Mouse (Mus musculus): ENCODE measurements around the gene Lzts2. TPM values are rescaled to one million over a fixed set of nuclear protein-coding genes. Genes with fewer than 3 reads are reported as not detected.

The Lzts2 gene
- total and polyA plus RNA-seq, 2 experiments from 2014 or later, result 15.0 to 29.3 TPM

- Histone ChIP-seq H3K27ac (ENCODE audit: low read depth, low read length) (no peak overlapping the region), H3K36me3 (ENCODE audit: insufficient read depth) (no peaks in the 10 kb centered on the region), H3K9ac (no peak overlapping the region), H3K4me1 (ENCODE audit: insufficient read depth) (no peaks in the 10 kb centered on the region), H3K4me3 (ENCODE audit: low read depth, low read length) (no peak overlapping the region), H3K9me3 (ENCODE audit: low read length) (no peaks in the 10 kb centered on the region), H3K4me2 (ENCODE audit: low read depth) (no peak overlapping the region), H3K27me3 (ENCODE audit: insufficient read depth, low read length) (peaks cover 28% of the 10 kb centered on the region)
- 79% methylated on average over 7 of the region's 7 CpGs for WGBS
- no peak for DNase-seq
- no peak for ATAC-seq
- TF ChIP-seq CTCF (IDR thresholded peaks at IDR 0.05; ENCODE audit: low read depth), result no peak
Measured at GRCm38 (mm10) chr19:45067758-45068510, 53.7 kb downstream of the Lzts2 start.

- H3K27me3 ChIP-seq (ENCODE audit: insufficient read depth, low read length), result peaks cover 37% of the 10 kb centered on the region
- ATAC-seq, result peak; percentile 62
- TF ChIP-seq CTCF (IDR thresholded peaks at IDR 0.05; ENCODE audit: low read depth), result peak; percentile 86
- DNase-seq, result peak; percentile 90
- H3K36me3 ChIP-seq (ENCODE audit: insufficient read depth), result no peaks in the 10 kb centered on the region
- H3K27ac ChIP-seq (ENCODE audit: low read depth, low read length), result no peak overlapping the region
- WGBS, result 9% methylated on average over 20 of the region's 20 CpGs
- peak overlapping the region; percentile 83 for H3K4me3 ChIP-seq (ENCODE audit: low read depth, low read length)
- H3K9me3 ChIP-seq (ENCODE audit: low read length), result no peaks in the 10 kb centered on the region
- H3K4me1 ChIP-seq (ENCODE audit: insufficient read depth), result peaks cover 5% of the 10 kb centered on the region; the same call in 1 of the 2 replicates
- peak overlapping the region; percentile 100 for H3K4me2 ChIP-seq (ENCODE audit: low read depth)
- peak overlapping the region; percentile 96 for H3K9ac ChIP-seq
Measured at GRCm38 (mm10) chr19:45073871-45074542, 59.8 kb downstream of the Lzts2 start.

- DNase-seq, result peak; percentile 97
- Histone ChIP-seq H3K4me2 (ENCODE audit: low read depth) (peak within 1 kb of the TSS; percentile 100), H3K9me3 (ENCODE audit: low read length) (no peaks in the 10 kb centered on the region), H3K27me3 (ENCODE audit: insufficient read depth, low read length) (peaks cover 44% of the 10 kb centered on the region), H3K4me3 (ENCODE audit: low read depth, low read length) (peak within 1 kb of the TSS; percentile 83), H3K4me1 (ENCODE audit: insufficient read depth) (peaks cover 5% of the 10 kb centered on the region; the same call in 1 of the 2 replicates), H3K9ac (peak within 1 kb of the TSS; percentile 96), H3K27ac (ENCODE audit: low read depth, low read length) (peak within 1 kb of the TSS; percentile 99), H3K36me3 (ENCODE audit: insufficient read depth) (no peaks in the 10 kb centered on the region)
- no peak for TF ChIP-seq CTCF (IDR thresholded peaks at IDR 0.05; ENCODE audit: low read depth)
- peak; percentile 94 for ATAC-seq
- under 1% methylated on average over 44 of the region's 45 CpGs for WGBS
Measured at GRCm38 (mm10) chr19:45074580-45075322, 60.5 kb downstream of the Lzts2 start, which contains the start of gene Kazald1. TSS of gene Kazald1 (plus strand) at chr19:45075241.

GRCm38 (mm10) chr19:45075323-45076035 lies 61.3 kb downstream of the Lzts2 start:
- peak overlapping the region; percentile 83 for H3K4me3 ChIP-seq (ENCODE audit: low read depth, low read length)
- no peaks in the 10 kb centered on the region for H3K9me3 ChIP-seq (ENCODE audit: low read length)
- WGBS, result under 1% methylated on average over 32 of the region's 32 CpGs
- peak overlapping the region; percentile 96 for H3K9ac ChIP-seq
- DNase-seq (no peak), ATAC-seq (peak; percentile 16)
- peak overlapping the region; percentile 99; the same call in 1 of the 2 replicates for H3K27ac ChIP-seq (ENCODE audit: low read depth, low read length)
- no peaks in the 10 kb centered on the region for H3K36me3 ChIP-seq (ENCODE audit: insufficient read depth)
- TF ChIP-seq CTCF (IDR thresholded peaks at IDR 0.05; ENCODE audit: low read depth), result no peak; the same call in 1 of the 2 replicates
- H3K4me1 ChIP-seq (ENCODE audit: insufficient read depth), result peaks cover 5% of the 10 kb centered on the region
- H3K27me3 ChIP-seq (ENCODE audit: insufficient read depth, low read length), result peaks cover 50% of the 10 kb centered on the region
- H3K4me2 ChIP-seq (ENCODE audit: low read depth), result peak overlapping the region; percentile 100

- 10% methylated on average over 17 of the region's 17 CpGs for WGBS
- Histone ChIP-seq H3K4me3 (ENCODE audit: low read depth, low read length) (peak overlapping the region; percentile 32), H3K36me3 (ENCODE audit: insufficient read depth) (no peaks in the 10 kb centered on the region), H3K9ac (0 out of 2 replicates have a peak overlapping the region, but pooled peaks have one; percentile 22), H3K27ac (ENCODE audit: low read depth, low read length) (no peak overlapping the region), H3K9me3 (ENCODE audit: low read length) (no peaks in the 10 kb centered on the region), H3K4me2 (ENCODE audit: low read depth) (peak overlapping the region; percentile 100), H3K27me3 (ENCODE audit: insufficient read depth, low read length) (peaks cover 56% of the 10 kb centered on the region), H3K4me1 (ENCODE audit: insufficient read depth) (peaks cover 11% of the 10 kb centered on the region)
- peak; percentile 16 for DNase-seq
- TF ChIP-seq CTCF (IDR thresholded peaks at IDR 0.05; ENCODE audit: low read depth), result no peak
- no peak for ATAC-seq
Measured at GRCm38 (mm10) chr19:45076036-45076575, 61.9 kb downstream of the Lzts2 start.

Other genes starting within 250 kb of the Lzts2 start
- 42.7 and 50.0 TPM in 2 replicates for gene Slf2, start 83.3 kb upstream of the Lzts2 start, total RNA-seq (2014; rRNA removed)
- gene Slf2, start 83.3 kb upstream of the Lzts2 start, polyA plus RNA-seq (2015; fragmentation: Nextera tagmentation; extraction: Ambion mirVana), result 11.1 and 16.1 TPM in 2 replicates
- 35.9 and 54.7 TPM in 2 replicates for gene Sema4g, start 25.3 kb upstream of the Lzts2 start, total RNA-seq (2014; rRNA removed)
- gene Sema4g, start 25.3 kb upstream of the Lzts2 start, polyA plus RNA-seq (2015; fragmentation: Nextera tagmentation; extraction: Ambion mirVana), result 8.2 and 12.1 TPM in 2 replicates
- gene Twnk, start 8.8 kb upstream of the Lzts2 start, total RNA-seq (2014; rRNA removed), result 7.7 and 8.6 TPM in 2 replicates
- 8.8 and 10.8 TPM in 2 replicates for gene Twnk, start 8.8 kb upstream of the Lzts2 start, polyA plus RNA-seq (2015; fragmentation: Nextera tagmentation; extraction: Ambion mirVana)
- gene Mrpl43, start 8.0 kb upstream of the Lzts2 start, total RNA-seq (2014; rRNA removed), result 60.6 and 62.2 TPM in 2 replicates
- 85.7 and 99.2 TPM in 2 replicates for gene Mrpl43, start 8.0 kb upstream of the Lzts2 start, polyA plus RNA-seq (2015; fragmentation: Nextera tagmentation; extraction: Ambion mirVana)
- 5.2 and 6.4 TPM in 2 replicates for gene Pdzd7, start 31.3 kb downstream of the Lzts2 start, total RNA-seq (2014; rRNA removed)
- 1.6 and 1.9 TPM in 2 replicates for gene Pdzd7, start 31.3 kb downstream of the Lzts2 start, polyA plus RNA-seq (2015; fragmentation: Nextera tagmentation; extraction: Ambion mirVana)
- 50.7 and 53.1 TPM in 2 replicates for gene Sfxn3, start 33.1 kb downstream of the Lzts2 start, total RNA-seq (2014; rRNA removed)
- gene Sfxn3, start 33.1 kb downstream of the Lzts2 start, polyA plus RNA-seq (2015; fragmentation: Nextera tagmentation; extraction: Ambion mirVana), result 93.3 and 106 TPM in 2 replicates
- 1.8 and 6.1 TPM in 2 replicates for gene Kazald1, start 60.8 kb downstream of the Lzts2 start, total RNA-seq (2014; rRNA removed)
- gene Kazald1, start 60.8 kb downstream of the Lzts2 start, polyA plus RNA-seq (2015; fragmentation: Nextera tagmentation; extraction: Ambion mirVana), result 1.4 and 1.7 TPM in 2 replicates
- gene Tlx1, start 136.3 kb downstream of the Lzts2 start, total RNA-seq (2014; rRNA removed), result not detected in 2 replicates
- not detected in 2 replicates for gene Tlx1, start 136.3 kb downstream of the Lzts2 start, polyA plus RNA-seq (2015; fragmentation: Nextera tagmentation; extraction: Ambion mirVana)
- gene Lbx1, start 221.4 kb downstream of the Lzts2 start, total RNA-seq (2014; rRNA removed), result not detected in 2 replicates
- gene Lbx1, start 221.4 kb downstream of the Lzts2 start, polyA plus RNA-seq (2015; fragmentation: Nextera tagmentation; extraction: Ambion mirVana), result not detected in 2 replicates

Measured in forebrain, postnatal 0 days (tissue).